Mouse (Mus musculus): ENCODE results near the gene Ccdc28b.

GRCm38 (mm10) chr4:129662255-129662813 is 38.6 kb upstream of the Ccdc28b start:
- no peak for TF ChIP-seq CTCF (conservative IDR thresholded peaks at IDR 0.05; ENCODE audit: low read length)
- no peak for TF ChIP-seq NANOG (IDR thresholded peaks at IDR 0.05; ENCODE audit: borderline replicate concordance, low read length)
- no peak for TF ChIP-seq POU5F1 (IDR thresholded peaks at IDR 0.05; ENCODE audit: borderline replicate concordance, low read length)
